Mouse (Mus musculus): ENCODE data around the gene Wdr83. TPM values are rescaled to one million over a fixed set of nuclear protein-coding genes. Genes with fewer than 3 reads are reported as not detected.

The Wdr83 gene
- total and polyA plus RNA-seq, 3 experiments = 27.0 to 58.4 TPM; not detected in 1

DNA sequence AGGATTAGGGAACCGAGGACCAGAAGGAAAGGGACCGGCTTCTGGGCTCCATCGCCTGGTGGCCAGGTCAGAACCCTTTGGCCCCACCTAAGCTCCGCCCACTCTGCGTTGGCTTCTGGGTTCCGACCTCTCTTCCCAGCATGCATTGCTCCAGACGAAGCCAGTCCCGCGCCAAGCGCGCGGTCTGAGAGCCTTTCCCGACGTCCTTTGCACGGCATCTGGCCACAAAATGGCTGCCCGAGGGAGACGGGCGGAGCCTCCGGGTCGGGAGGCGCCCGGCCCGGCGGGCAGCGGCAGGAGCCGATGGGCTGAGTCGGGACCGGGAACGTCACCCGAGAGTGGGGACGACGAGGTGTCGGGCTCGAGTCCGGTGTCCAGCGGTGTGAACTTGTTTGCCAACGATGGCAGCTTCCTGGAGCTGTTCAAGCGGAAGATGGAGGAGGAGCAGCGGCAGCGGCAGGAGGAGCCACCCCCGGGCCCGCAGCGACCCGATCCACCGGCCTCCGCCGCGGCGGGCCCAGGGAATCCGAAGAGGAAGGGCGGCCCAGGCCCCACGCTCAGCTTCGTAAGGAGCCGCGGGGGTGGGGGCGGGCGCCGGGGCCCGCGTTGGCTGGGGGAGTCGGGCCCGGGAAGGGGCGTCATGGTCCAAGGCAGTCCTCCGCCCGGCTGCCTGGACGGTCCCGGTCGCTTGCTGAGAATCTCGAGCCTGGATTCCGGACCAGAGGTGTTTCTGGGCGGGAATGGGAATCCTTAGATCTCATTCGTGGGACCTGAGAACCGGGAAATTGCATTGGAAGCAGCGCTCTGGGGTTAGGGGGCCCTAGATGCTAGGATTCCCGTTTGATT lies 54.2 kb downstream of the Wdr83 start, which contains the start of gene Trir (continued):
- 0 out of 2 replicates have a peak, but pooled peaks have one; percentile 7 for TF ChIP-seq SMC3 (IDR thresholded peaks at IDR 0.05; ENCODE audit: low read depth, low read length)
- no peak for TF ChIP-seq CHD2 (IDR thresholded peaks at IDR 0.05; ENCODE audit: low read length)
- TF ChIP-seq CHD1 (IDR thresholded peaks at IDR 0.05; ENCODE audit: low read depth, low read length) = peak; percentile 33; the same call in 1 of the 2 replicates
- TF ChIP-seq MAFK (IDR thresholded peaks at IDR 0.05; ENCODE audit: borderline replicate concordance, low read depth, low read length) = no peak
- peak; percentile 19; the same call in 1 of the 2 replicates for TF ChIP-seq MAX (IDR thresholded peaks at IDR 0.05; ENCODE audit: low read length)
- TF ChIP-seq MYB (IDR thresholded peaks at IDR 0.05; ENCODE audit: low read depth, low read length) = no peak
- TF ChIP-seq MXI1 (IDR thresholded peaks at IDR 0.05; ENCODE audit: low read depth, low read length) = peak; percentile 72; the same call in 1 of the 2 replicates
- no peak for TF ChIP-seq ETS1 (IDR thresholded peaks at IDR 0.05; ENCODE audit: low read depth, low read length)
- TF ChIP-seq POLR2A (IDR thresholded peaks at IDR 0.05; ENCODE audit: control insufficient read depth in 1 of 2, insufficient read depth in 1 of 2, low read depth in 1 of 2, low read length in 2 of 2, poor library complexity in 1 of 2) = peak; percentile 94 to 97
- peak; percentile 61; the same call in 1 of the 2 replicates for TF ChIP-seq ELF1 (IDR thresholded peaks at IDR 0.05; ENCODE audit: low read depth, low read length)
- peak; percentile 95 for TF ChIP-seq POLR2AphosphoS2 (IDR thresholded peaks at IDR 0.05; ENCODE audit: low read length)
- no peak for TF ChIP-seq ZKSCAN1 (IDR thresholded peaks at IDR 0.05; ENCODE audit: low read depth, low read length)

DNA sequence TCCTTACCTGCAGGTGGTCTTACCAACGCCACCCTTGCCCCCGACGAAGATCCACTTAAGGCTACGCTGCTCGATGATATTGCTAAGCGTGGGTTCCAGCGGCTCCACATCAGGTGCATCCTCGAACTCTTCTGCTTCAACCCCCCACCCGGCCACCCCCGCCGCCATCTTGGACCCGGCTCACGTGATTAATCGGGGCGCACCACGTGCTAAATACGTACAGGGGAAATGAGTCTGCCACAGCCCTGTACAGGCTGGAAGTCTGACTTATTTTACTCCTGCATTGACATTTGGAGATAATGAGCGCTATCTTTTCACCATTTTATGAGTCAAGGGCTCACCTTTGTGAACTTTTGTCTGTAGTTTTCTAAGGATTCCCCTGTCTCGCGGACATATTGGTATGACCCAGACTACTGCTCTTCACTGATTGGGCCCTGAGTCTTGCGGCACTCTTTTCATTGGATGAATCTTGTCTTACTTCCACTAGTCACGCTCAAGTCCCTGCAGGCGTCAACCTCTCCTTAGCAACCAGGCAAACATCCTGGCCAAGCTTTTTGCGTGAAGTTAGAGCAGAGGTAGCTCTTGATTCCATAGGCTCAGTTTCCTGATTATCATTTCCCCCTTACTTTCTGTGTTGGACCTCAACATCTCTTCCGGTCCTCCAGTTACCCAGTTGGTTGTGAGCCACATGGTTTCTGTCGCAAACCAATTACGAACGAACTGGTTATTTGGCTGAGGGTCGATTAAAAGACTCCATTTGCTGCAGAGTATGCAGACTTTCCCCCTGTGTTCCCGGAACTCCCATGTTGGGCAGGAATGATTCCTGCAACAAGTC lies 55.8 kb downstream of the Wdr83 start, which contains the start of gene Asna1:
TSS of gene Asna1 (minus strand) at position 184 of the 835 bp plus-strand sequence.
- no peaks in the 10 kb centered on the region for H3K9me3 ChIP-seq (replicated peaks; ENCODE audit: insufficient read depth, low read length)
- H3K9ac ChIP-seq (ENCODE audit: control insufficient read depth, low read depth, low read length, poor library complexity, severe bottlenecking) = peak within 1 kb of the TSS; percentile 93
- H3K27ac ChIP-seq (ENCODE audit: control insufficient read depth, low read depth, low read length) = peak within 1 kb of the TSS; percentile 93
- peak within 1 kb of the TSS; percentile 86 to 94 for H3K4me3 ChIP-seq (ENCODE audit: control insufficient read depth in 1 of 2, insufficient read depth in 1 of 2, low read depth in 2 of 2, low read length in 2 of 2)
- peaks cover 9 to 14% of the 10 kb centered on the region in 2 experiments; a peak in 3 of 4 replicates for H3K4me1 ChIP-seq (ENCODE audit: control insufficient read depth in 1 of 2, insufficient read depth in 2 of 2, low read length in 2 of 2)
- peak; percentile 98 for DNase-seq (ENCODE audit: low read depth, low spot score)
- peaks cover under 1 to 12% of the 10 kb centered on the region in 2 experiments; a peak in 3 of 4 replicates for H3K36me3 ChIP-seq (ENCODE audit: control insufficient read depth in 1 of 2, insufficient read depth in 2 of 2, low read length in 2 of 2)
- peaks cover 48% of the 10 kb centered on the region for H3K79me2 ChIP-seq (ENCODE audit: control insufficient read depth, insufficient read depth, low read length, poor library complexity)
- H3K27me3 ChIP-seq (ENCODE audit: control insufficient read depth in 1 of 2, insufficient read depth in 2 of 2, low read length in 2 of 2) = no peaks in the 10 kb centered on the region
- TF ChIP-seq RAD21 (IDR thresholded peaks at IDR 0.05; ENCODE audit: low read depth, low read length) (no peak), EP300 (IDR thresholded peaks at IDR 0.05; ENCODE audit: low read depth in 1 of 2, low read length in 2 of 2) (no peak), NELFE (IDR thresholded peaks at IDR 0.05; ENCODE audit: low read depth, low read length) (peak; percentile 76), SMC3 (IDR thresholded peaks at IDR 0.05; ENCODE audit: low read depth, low read length) (no peak), ETS1 (IDR thresholded peaks at IDR 0.05; ENCODE audit: low read depth, low read length) (0 out of 2 replicates have a peak, but pooled peaks have one; percentile 13), ELF1 (IDR thresholded peaks at IDR 0.05; ENCODE audit: low read depth, low read length) (peak; percentile 77), POLR2AphosphoS2 (IDR thresholded peaks at IDR 0.05; ENCODE audit: low read length) (peak; percentile 65; the same call in 1 of the 2 replicates), MYC (IDR thresholded peaks at IDR 0.05; ENCODE audit: low read depth, low read length) (peak; percentile 88), CHD1 (IDR thresholded peaks at IDR 0.05; ENCODE audit: low read depth, low read length) (peak; percentile 100), TAL1 (IDR thresholded peaks at IDR 0.05; ENCODE audit: low read length) (no peak), TBP (IDR thresholded peaks at IDR 0.05; ENCODE audit: low read depth, low read length) (peak; percentile 78; the same call in 1 of the 2 replicates), SIN3A (IDR thresholded peaks at IDR 0.05; ENCODE audit: low read length) (peak; percentile 98), MAX (IDR thresholded peaks at IDR 0.05; ENCODE audit: low read length) (peak; percentile 82), GABPA (IDR thresholded peaks at IDR 0.05; ENCODE audit: low read depth, low read length) (no peak), ZC3H11A (IDR thresholded peaks at IDR 0.05; ENCODE audit: low read depth, low read length) (no peak), MAZ (IDR thresholded peaks at IDR 0.05; ENCODE audit: low read depth, low read length) (no peak), HCFC1 (IDR thresholded peaks at IDR 0.05; ENCODE audit: low read depth, low read length) (peak; percentile 86), BHLHE40 (IDR thresholded peaks at IDR 0.05; ENCODE audit: borderline replicate concordance, low read depth, low read length) (peak; percentile 87), CHD2 (IDR thresholded peaks at IDR 0.05; ENCODE audit: low read length) (no peak; the same call in 1 of the 2 replicates), TCF12 (IDR thresholded peaks at IDR 0.05; ENCODE audit: low read depth, low read length) (peak; percentile 35; the same call in 1 of the 2 replicates), USF1 (IDR thresholded peaks at IDR 0.05; ENCODE audit: low read depth, low read length) (peak; percentile 94), USF2 (IDR thresholded peaks at IDR 0.05; ENCODE audit: borderline replicate concordance in 1 of 2, insufficient read depth in 1 of 2, low read depth in 1 of 2, low read length in 2 of 2) (peak in 1 of 2 experiments; percentile 79; a peak in 2 of 4 replicates), GATA1 (IDR thresholded peaks at IDR 0.05; ENCODE audit: low read depth, low read length) (0 out of 2 replicates have a peak, but pooled peaks have one; percentile 31), MXI1 (IDR thresholded peaks at IDR 0.05; ENCODE audit: low read depth, low read length) (peak; percentile 91), UBTF (IDR thresholded peaks at IDR 0.05; ENCODE audit: borderline replicate concordance, insufficient read depth, low read depth, low read length) (no peak)
